ENCODE assay signal across 17 mouse cellular contexts in the genomic region with DNA sequence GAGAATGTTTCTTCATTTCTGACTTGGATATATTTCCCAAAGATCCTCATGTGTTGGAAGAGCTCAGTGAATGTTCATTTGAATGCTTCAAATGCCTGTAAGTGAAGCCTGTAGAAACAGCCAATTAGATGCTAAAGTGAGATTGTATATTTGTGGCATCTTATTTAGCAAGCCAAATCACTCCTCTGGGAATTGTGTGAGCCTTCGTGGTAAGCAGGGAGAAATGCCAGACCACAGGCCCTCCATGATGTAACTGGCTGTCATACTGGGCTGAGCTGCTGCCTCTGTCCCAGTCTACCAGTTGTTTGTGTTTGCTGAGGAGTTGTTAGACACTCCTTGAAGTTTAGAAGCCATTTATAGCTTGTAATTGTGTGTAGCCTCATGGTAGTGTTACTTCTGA. TPM values are rescaled to one million over a fixed set of nuclear protein-coding genes. Genes with fewer than 3 reads are reported as not detected.
DNase-seq lines count a peak whose midpoint lies in the region; TF ChIP-seq lines count a peak whose summit lies in the region.
"Had no signal": no experiment of that assay in that cellular context is flagged by ENCODE, and none has a peak within 500 bp of the region (broad histone marks: within the 10 kb centered on the region; RNA-seq: fewer than 3 reads in every experiment).

No protein-coding gene starts in this region.

- peaks cover 37% of the 10 kb centered on the region for H3K36me3 ChIP-seq in myocyte (ENCODE audit: control insufficient read depth, insufficient read depth)
- peaks cover 89% of the 10 kb centered on the region for H3K36me3 ChIP-seq in limb, embryonic 10.5 days

- no peak overlapping the region for H3K27ac ChIP-seq in limb, embryonic 10.5 days
- H3K27ac ChIP-seq: embryonic facial prominence, embryonic 13.5 days; hindbrain, embryonic 10.5 days; liver, embryonic 15.5 days; midbrain, embryonic 12.5 days had no signal

- WGBS in lung, adult 2 months = 58% methylated on average over 1 of the region's 1 CpGs
- 88% methylated on average over 1 of the region's 1 CpGs for WGBS in limb, embryonic 10.5 days

- peak; percentile 65 for DNase-seq in adrenal gland, adult 2 months
- DNase-seq in adrenal gland, adult 8-10 months = no peak
- DNase-seq in lung, postnatal 10 days = peak; percentile 13
- no peak for DNase-seq in lung, adult 2 months
- DNase-seq in adrenal gland, postnatal 36 days = peak; percentile 40 to 66
- no peak for DNase-seq in limb, embryonic 10.5 days (ENCODE audit: low spot score)
- no peak for DNase-seq in gastrocnemius, adult 18-20 months (ENCODE audit: low spot score)
- DNase-seq: cerebellum, adult 18-20 months; kidney, adult 2 months; kidney, postnatal 36 days; lung, postnatal 36 days; thymus, postnatal 25 days had no signal

- H3K4me1 ChIP-seq in lung, adult 2 months (ENCODE audit: control insufficient read depth, insufficient read depth, low read length) = no peaks in the 10 kb centered on the region; the same call in 1 of the 2 replicates
- no peaks in the 10 kb centered on the region for H3K4me1 ChIP-seq in limb, embryonic 10.5 days
- H3K4me1 ChIP-seq: embryonic facial prominence, embryonic 13.5 days; hindbrain, embryonic 10.5 days; liver, embryonic 15.5 days; midbrain, embryonic 12.5 days had no signal

- no peak for TF ChIP-seq CTCF in lung, adult 2 months (IDR thresholded peaks at IDR 0.05; ENCODE audit: insufficient read depth, low read length)

- peak overlapping the region; percentile 13 for H3K4me2 ChIP-seq in myocyte (ENCODE audit: low read depth)
- H3K4me2 ChIP-seq: embryonic facial prominence, embryonic 13.5 days; liver, embryonic 15.5 days; midbrain, embryonic 12.5 days had no signal

- no peak for TF ChIP-seq POLR2A in lung, adult 2 months (IDR thresholded peaks at IDR 0.05; ENCODE audit: borderline replicate concordance, extremely low read depth, low read depth, low read length)
- no peak for TF ChIP-seq POLR2A in myocyte (IDR thresholded peaks at IDR 0.05; ENCODE audit: insufficient read length, low read depth)

- no peaks in the 10 kb centered on the region for H3K9me3 ChIP-seq in limb, embryonic 10.5 days (replicated peaks)
- H3K9me3 ChIP-seq: embryonic facial prominence, embryonic 13.5 days; hindbrain, embryonic 10.5 days; liver, embryonic 15.5 days; midbrain, embryonic 12.5 days had no signal

- no peaks in the 10 kb centered on the region for H3K27me3 ChIP-seq in myocyte (ENCODE audit: control insufficient read depth, insufficient read depth, insufficient read length)
- no peaks in the 10 kb centered on the region for H3K27me3 ChIP-seq in limb, embryonic 10.5 days (ENCODE audit: low read depth, poor library complexity, severe bottlenecking)
- H3K27me3 ChIP-seq: embryonic facial prominence, embryonic 13.5 days; liver, embryonic 15.5 days; midbrain, embryonic 12.5 days had no signal

- H3ac ChIP-seq in myocyte (ENCODE audit: control insufficient read depth, insufficient read length) = no peak overlapping the region

- H3K4me3 ChIP-seq in lung, adult 2 months (replicated peaks; ENCODE audit: extremely low read depth, low read depth, low read length) = no peak overlapping the region
- H3K4me3 ChIP-seq in myocyte = no peak overlapping the region
- H3K4me3 ChIP-seq in limb, embryonic 10.5 days = no peak overlapping the region
- H3K4me3 ChIP-seq: embryonic facial prominence, embryonic 13.5 days; hindbrain, embryonic 10.5 days; liver, embryonic 15.5 days; midbrain, embryonic 12.5 days had no signal

- no peaks in the 10 kb centered on the region for H3K79me2 ChIP-seq in myocyte (ENCODE audit: control insufficient read depth, insufficient read depth)

TF ChIP-seq in myocyte, 11 proteins besides CTCF, POLR2A, EP300 and RAD21:
- TF ChIP-seq TCF12 (IDR thresholded peaks at IDR 0.05; ENCODE audit: insufficient read depth, poor library complexity, severe bottlenecking) = peak; percentile 13
- TF ChIP-seq MYOG (IDR thresholded peaks at IDR 0.05; ENCODE audit: control insufficient read depth in 1 of 3, insufficient read depth in 1 of 3, insufficient read length in 2 of 3, low read depth in 2 of 3) = peak in 1 of 3 experiments; percentile 6
- TF ChIP-seq CEBPB (IDR thresholded peaks at IDR 0.05; ENCODE audit: insufficient read depth, poor library complexity, severe bottlenecking) = peak; percentile 99
- peak; percentile 11 for TF ChIP-seq MAX (IDR thresholded peaks at IDR 0.05; ENCODE audit: low read depth)
- TF ChIP-seq POLR2AphosphoS2 (IDR thresholded peaks at IDR 0.05; ENCODE audit: insufficient read length, low read depth) = no peak

RNA-seq across cellular contexts. Expression of gene Edem1, which starts 15.2 kb away (rescaled TPM):
- 10 to 100 TPM; 37.3 to 53.9 TPM for total RNA-seq in adrenal gland, adult 2 months (2021)
- 24.5 and 29.4 TPM in 2 replicates for polyA plus RNA-seq in adrenal gland, adult 2 months (2012; rRNA removed)
- total RNA-seq in adrenal gland, adult 8-10 months (2022) = 10 to 100 TPM; 47.9 to 57.0 (median 51.4) TPM
- 18.4 and 18.5 TPM in 2 replicates for polyA plus RNA-seq in lung, adult 2 months (2012; rRNA removed)
- total RNA-seq in adrenal gland, postnatal 36 days (2021) = 10 to 100 TPM; 43.8 to 68.9 TPM
- 15.4 TPM for polyA plus RNA-seq in myocyte (2012; fragmentation: generic; extraction: Trizol)
- polyA plus RNA-seq in limb, embryonic 10.5 days (2016; fragmentation: Nextera tagmentation; extraction: Ambion mirVana) = 19.7 and 21.5 TPM in 2 replicates
- 1 to 10 TPM; 2.7 to 5.1 TPM for total RNA-seq in gastrocnemius, adult 18-20 months (2021)

Comparison
In these comparisons a context has a peak if more than half of its experiments do, and no peak if none do; other contexts are left out.
1. DNase-seq: peak in adrenal gland, adult 2 months (single experiment), lung, postnatal 10 days (single experiment) and adrenal gland, postnatal 36 days (2 of 2); none in adrenal gland, adult 8-10 months (single experiment), lung, adult 2 months (single experiment), limb, embryonic 10.5 days (single experiment) and gastrocnemius, adult 18-20 months (single experiment).
2. RNA of gene Edem1, which starts 15.2 kb away (total RNA-seq): 43.8 to 68.9 TPM in adrenal gland, postnatal 36 days, 37.3 to 53.9 TPM in adrenal gland, adult 2 months and 47.9 to 57.0 TPM in adrenal gland, adult 8-10 months; 2.7 to 5.1 TPM in gastrocnemius, adult 18-20 months; every median in the first group is over 4 times any median in the second.